Mouse (Mus musculus) ES-Bruce4 (cell line): ENCODE results near the gene Il25.
"Not testable (repeated sequence)": the region's sequence is repeated elsewhere in the genome, so short reads cannot be mapped to it uniquely, and the experiment has no call there.

Source experiments
- CTCF ChIP-seq: IDR thresholded peaks from one replicate; pipeline ENCODE4 v1.8.1; 2011; ENCODE audit warnings: low read depth, low read length
- POLR2A ChIP-seq: IDR thresholded peaks from one replicate; pipeline ENCODE4 v1.8.1; 2011; ENCODE audit warnings: low read length; ENCODE audit not compliant: insufficient read depth

DNA sequence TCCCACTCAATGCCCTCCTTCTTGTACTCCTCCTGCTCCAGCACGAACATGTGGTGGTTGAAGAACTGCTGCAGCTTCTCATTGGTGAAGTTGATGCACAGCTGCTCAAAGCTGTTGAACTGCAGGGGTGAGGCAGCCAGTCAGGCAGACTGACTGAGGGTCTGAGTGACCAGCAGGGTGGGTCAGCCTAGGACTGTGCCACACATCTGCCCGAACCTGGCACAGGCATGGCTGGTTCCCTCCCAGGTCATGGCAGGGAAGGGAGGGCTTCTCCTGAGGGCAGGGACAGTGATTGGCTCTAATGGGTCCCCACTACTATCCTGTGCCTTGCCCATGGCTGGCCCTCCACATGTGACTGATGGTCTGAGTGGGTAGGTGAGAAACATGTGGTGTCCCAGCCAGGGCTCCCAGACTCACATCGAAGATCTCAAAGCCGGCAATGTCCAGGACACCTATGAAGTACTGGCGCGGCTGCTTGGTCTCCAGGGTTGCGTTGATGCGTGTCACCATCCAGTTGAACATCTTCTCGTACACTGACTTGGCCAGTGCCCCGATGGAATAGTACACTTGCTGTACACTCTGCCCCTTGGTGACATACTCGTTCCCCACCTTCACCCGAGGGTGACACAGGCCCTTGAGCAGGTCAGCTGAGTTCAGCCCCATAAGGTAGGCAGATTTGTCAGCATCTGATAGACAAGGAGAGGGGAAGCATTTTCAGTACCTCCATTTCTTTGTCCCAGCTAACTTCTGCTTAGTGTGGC is 27.5 kb downstream of the Il25 start:
- TF ChIP-seq CTCF, POLR2A: not testable (repeated sequence)
